Mouse (Mus musculus) heart, embryonic 12.5 days (tissue): ENCODE results near the gene Gabarap. TPM values are rescaled to one million over a fixed set of nuclear protein-coding genes. Genes with fewer than 3 reads are reported as not detected.
A peak's percentile ranks its signal among the peaks of the same experiment; 100 is the strongest.

Experiments
- ATAC-seq: fragments of 200-750 bp; cut with Nextera tagmentation; 2 replicates; pipeline ENCODE4 v1.8.0; 2017; ENCODE audit warnings: moderate TSS enrichment, moderate library complexity; ENCODE audit not compliant: insufficient number of reproducible peaks, low FRiP score
- H3K27ac ChIP-seq: fragments of 300-500 bp; sonication (generic); 2 replicates; pipeline ENCODE4 v1.5.1; 2016; ENCODE audit warnings: mild to moderate bottlenecking, moderate library complexity; ENCODE audit not compliant: poor library complexity, severe bottlenecking
- H3K27me3 ChIP-seq: fragments of 300-500 bp; sonication (generic); replicated peaks from 2 replicates; pipeline ENCODE4 v1.6.1; 2016; ENCODE audit warnings: mild to moderate bottlenecking, moderate library complexity
- H3K36me3 ChIP-seq: fragments of 300-500 bp; sonication (generic); 2 replicates; pipeline ENCODE4 v1.6.1; 2016; ENCODE audit warnings: mild to moderate bottlenecking, moderate library complexity
- H3K4me1 ChIP-seq: fragments of 300-500 bp; sonication (generic); replicated peaks from 2 replicates; pipeline ENCODE4 v1.6.1; 2016; ENCODE audit warnings: mild to moderate bottlenecking
- H3K4me2 ChIP-seq: fragments of 300-500 bp; sonication (generic); 2 replicates; pipeline ENCODE4 v1.6.1; 2016; ENCODE audit warnings: mild to moderate bottlenecking, moderate library complexity
- H3K4me3 ChIP-seq: fragments of 300-500 bp; sonication (generic); 2 replicates; pipeline ENCODE4 v1.5.1; 2016; ENCODE audit warnings: mild to moderate bottlenecking
- H3K9ac ChIP-seq: fragments of 300-500 bp; sonication (generic); 2 replicates; pipeline ENCODE4 v1.6.1; 2016; ENCODE audit warnings: mild to moderate bottlenecking, moderate library complexity
- H3K9me3 ChIP-seq: fragments of 300-500 bp; sonication (generic); replicated peaks from 2 replicates; pipeline ENCODE4 v1.6.1; 2016; ENCODE audit warnings: mild to moderate bottlenecking, moderate library complexity
- WGBS: fragments of 180-500 bp; shearing (Covaris S2); methylation state at CpG from one replicate; pipeline ENCODE4 v1.1.7; 2016; 5-methylcytosine and 5-hydroxymethylcytosine counted together
- polyA plus RNA-seq: library from polyadenylated mRNA; unstranded; fragments of >200 nt; fragmentation: Nextera tagmentation; extraction: Ambion mirVana; gene quantifications from 2 replicates; pipeline ENCODE4 v1.2.1, GENCODE M21; 2016

Gabarap gene
- polyA plus RNA-seq, 1 experiment from 2014 or later, result 445 TPM

DNA sequence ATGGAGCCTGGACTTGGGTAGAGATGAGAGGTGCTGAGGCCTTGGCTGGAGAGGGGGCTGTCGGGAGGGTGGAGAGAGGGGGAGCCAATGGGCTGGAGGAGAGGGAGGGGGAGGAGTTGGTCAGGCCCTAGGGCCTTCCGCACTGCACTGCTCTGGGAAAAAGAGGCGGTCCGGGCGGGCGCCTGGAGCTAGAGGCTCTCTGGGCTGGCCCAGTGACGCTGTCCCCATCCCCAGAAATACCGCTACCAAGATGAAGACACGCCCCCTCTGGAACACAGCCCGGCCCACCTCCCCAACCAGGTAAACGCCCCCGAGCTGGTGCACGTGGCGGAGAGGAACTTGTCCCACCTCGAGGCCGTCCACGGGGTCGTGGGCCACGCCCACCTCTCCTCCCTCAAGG, 35.7 kb downstream of the Gabarap start:
- H3K9me3 ChIP-seq, result no peaks in the 10 kb centered on the region
- ATAC-seq, result peak; percentile 66
- peaks cover 11% of the 10 kb centered on the region for H3K36me3 ChIP-seq
- peak overlapping the region; percentile 69 for H3K4me2 ChIP-seq
- peak overlapping the region; percentile 39 for H3K4me3 ChIP-seq
- peak overlapping the region; percentile 29; the same call in 1 of the 2 replicates for H3K9ac ChIP-seq
- under 1% methylated on average over 18 of the region's 19 CpGs for WGBS
- H3K4me1 ChIP-seq, result peaks cover 66% of the 10 kb centered on the region
- no peaks in the 10 kb centered on the region for H3K27me3 ChIP-seq
- 0 out of 2 replicates have a peak overlapping the region, but pooled peaks have one; percentile 22 for H3K27ac ChIP-seq

DNA sequence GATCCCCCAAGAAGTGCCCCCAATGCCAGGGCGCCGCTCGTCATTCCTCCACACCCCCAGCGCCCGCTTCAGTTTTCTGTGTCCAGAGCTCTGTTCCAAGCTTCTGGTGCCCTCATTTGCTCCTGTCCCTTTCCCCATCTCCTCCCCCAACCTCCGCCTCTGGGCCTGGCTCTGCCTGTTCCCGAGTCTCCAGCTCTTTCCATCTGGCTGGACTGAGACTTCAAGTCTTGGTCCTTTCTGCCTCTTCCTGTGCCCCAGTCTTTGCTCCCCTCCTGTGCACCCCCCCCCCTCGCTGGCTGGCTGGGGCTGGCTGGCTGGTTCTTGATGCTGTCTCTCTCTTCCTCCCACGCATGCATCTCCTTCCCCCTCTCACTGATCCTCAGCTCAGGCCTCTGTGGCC, 36.5 kb downstream of the Gabarap start:
- Histone ChIP-seq H3K4me1 (peaks cover 65% of the 10 kb centered on the region), H3K9ac (no peak overlapping the region)
- WGBS, result 40% methylated on average over 9 of the region's 9 CpGs

DNA sequence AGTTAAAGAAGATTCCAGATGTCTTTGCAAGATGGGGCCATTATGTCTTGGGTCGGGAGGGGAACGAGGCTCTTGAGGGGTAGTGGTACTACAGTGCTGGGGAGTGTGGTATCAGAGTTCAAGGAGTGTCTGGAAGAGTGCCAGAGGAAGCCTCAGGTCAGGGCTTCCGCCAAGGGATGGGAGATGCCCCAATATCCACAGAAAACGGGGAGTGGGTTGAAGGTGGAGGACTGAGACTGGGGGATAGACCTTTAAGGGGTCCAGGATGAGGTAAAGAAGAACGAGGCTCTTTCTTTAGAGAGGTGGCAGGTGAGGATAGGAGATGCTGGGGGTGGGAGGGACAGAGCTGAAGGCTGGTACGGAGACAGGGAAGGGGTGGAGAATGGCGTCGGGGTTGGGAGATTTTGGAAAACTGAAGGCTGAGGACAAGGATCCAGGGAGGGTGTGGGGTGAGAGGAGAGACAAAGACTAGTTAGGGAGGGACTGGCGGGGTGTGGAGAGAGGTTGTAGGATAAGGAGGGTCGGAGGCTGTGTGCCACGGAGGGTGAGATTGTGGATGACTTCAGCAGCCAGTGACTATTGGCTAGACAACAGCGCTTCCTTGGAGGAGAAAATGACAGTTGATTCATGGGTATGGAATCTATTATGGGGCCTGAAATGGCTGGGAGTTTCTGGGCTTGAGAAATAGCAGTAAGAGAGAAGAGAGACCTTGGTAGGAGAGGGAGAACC, 37.6 kb downstream of the Gabarap start:
- Histone ChIP-seq H3K9ac (peak overlapping the region; percentile 22; the same call in 1 of the 2 replicates), H3K4me1 (peaks cover 60% of the 10 kb centered on the region), H3K4me2 (peak overlapping the region; percentile 69), H3K36me3 (peaks cover 26% of the 10 kb centered on the region), H3K27me3 (no peaks in the 10 kb centered on the region), H3K27ac (peak overlapping the region; percentile 77), H3K9me3 (no peaks in the 10 kb centered on the region), H3K4me3 (peak overlapping the region; percentile 25)
- WGBS, result 23% methylated on average over 12 of the region's 12 CpGs
- ATAC-seq, result no peak

More for the DNA sequence above, 36.5 kb downstream of the Gabarap start:
- H3K9me3 ChIP-seq, result no peaks in the 10 kb centered on the region
- peaks cover 18% of the 10 kb centered on the region for H3K36me3 ChIP-seq
- no peak for ATAC-seq
- no peaks in the 10 kb centered on the region for H3K27me3 ChIP-seq
- H3K4me2 ChIP-seq, result peak overlapping the region; percentile 69
- 0 out of 2 replicates have a peak overlapping the region, but pooled peaks have one; percentile 18 for H3K27ac ChIP-seq
- H3K4me3 ChIP-seq, result peak overlapping the region; percentile 39; the same call in 1 of the 2 replicates

DNA sequence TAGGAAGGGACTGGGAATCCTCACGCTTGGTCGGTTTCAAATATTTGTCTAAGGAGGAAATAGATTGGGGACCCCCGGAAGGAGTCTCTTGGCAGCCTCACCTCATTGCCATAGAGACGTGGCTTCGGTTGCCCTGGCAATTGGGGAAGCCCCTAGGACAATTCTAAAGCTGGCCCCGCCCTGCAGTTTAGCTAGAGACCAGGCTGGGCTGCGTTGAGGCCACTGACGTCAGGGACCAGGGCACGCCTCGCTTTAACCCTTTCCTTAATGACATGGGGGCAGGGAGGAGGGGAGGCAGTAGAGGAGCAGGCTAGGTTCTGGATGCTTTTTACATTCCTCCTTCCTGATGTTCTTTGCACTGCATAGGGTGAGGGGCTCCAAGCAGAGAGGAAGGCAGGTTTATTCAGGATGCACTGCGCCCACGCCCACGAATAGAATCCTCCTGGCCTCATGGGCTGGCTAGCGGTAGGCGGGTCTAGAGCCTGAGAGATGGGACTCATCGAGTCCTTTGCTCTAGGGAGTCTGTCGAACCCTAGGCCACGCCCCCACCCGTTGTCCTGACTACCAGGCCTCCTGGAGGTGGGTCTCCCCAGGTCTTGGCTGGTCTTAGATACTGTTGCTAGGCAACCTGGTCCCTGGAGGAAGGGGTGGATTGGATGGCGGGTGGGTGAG, 38.3 kb downstream of the Gabarap start:
- peaks cover 53% of the 10 kb centered on the region for H3K4me1 ChIP-seq
- peak; percentile 75 for ATAC-seq
- 1% methylated on average over 20 of the region's 20 CpGs for WGBS

DNA sequence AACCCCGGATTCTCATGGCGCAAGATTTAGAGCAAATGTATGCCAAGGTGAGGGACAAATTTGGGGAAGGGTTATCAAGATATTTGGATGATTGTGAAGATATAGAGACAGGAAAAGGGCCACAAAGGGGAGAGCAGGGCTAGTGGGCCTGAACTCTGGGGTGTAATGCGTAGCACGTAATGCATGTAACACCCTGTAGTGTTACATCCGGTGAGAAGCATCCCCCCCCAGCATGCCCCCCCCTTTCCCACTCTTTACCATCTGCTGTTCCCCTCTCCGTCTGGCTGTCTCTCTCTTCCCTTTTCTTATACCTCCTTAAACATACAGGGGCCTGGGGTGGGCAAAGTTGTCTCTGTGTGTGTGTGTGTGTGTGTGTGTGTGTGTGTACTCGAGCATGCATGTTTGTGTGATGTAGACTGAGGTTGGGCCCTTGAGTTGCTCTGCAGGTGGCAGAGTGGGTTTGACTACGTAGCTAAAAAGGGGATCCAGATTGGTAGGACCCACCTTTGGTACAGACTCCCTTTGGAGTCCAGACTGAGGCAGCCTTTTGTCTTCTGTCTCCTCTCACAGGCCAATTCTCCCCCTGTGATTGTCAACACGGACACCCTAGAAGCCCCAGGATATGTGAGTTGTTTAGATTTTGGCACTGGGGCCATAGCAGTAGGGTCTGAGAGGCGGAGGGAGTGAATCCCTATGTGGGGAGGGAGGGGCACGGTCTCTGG, 39.0 kb downstream of the Gabarap start:
- peak; percentile 24; the same call in 1 of the 2 replicates for ATAC-seq
- 53% methylated on average over 11 of the region's 11 CpGs for WGBS
- H3K27ac ChIP-seq, result no peak overlapping the region
- peak overlapping the region; percentile 25; the same call in 1 of the 2 replicates for H3K9ac ChIP-seq
- peaks cover 29% of the 10 kb centered on the region for H3K36me3 ChIP-seq
- peak overlapping the region; percentile 69 for H3K4me2 ChIP-seq
- H3K27me3 ChIP-seq, result no peaks in the 10 kb centered on the region
- H3K4me1 ChIP-seq, result peaks cover 50% of the 10 kb centered on the region
- H3K4me3 ChIP-seq, result peak overlapping the region; percentile 25; the same call in 1 of the 2 replicates
- no peaks in the 10 kb centered on the region for H3K9me3 ChIP-seq

More for the DNA sequence above, 38.3 kb downstream of the Gabarap start:
- peaks cover 29% of the 10 kb centered on the region for H3K36me3 ChIP-seq
- H3K27ac ChIP-seq, result peak overlapping the region; percentile 77
- peak overlapping the region; percentile 69 for H3K4me2 ChIP-seq
- no peaks in the 10 kb centered on the region for H3K9me3 ChIP-seq
- no peaks in the 10 kb centered on the region for H3K27me3 ChIP-seq
- H3K9ac ChIP-seq, result peak overlapping the region; percentile 25; the same call in 1 of the 2 replicates
- H3K4me3 ChIP-seq, result peak overlapping the region; percentile 25

DNA sequence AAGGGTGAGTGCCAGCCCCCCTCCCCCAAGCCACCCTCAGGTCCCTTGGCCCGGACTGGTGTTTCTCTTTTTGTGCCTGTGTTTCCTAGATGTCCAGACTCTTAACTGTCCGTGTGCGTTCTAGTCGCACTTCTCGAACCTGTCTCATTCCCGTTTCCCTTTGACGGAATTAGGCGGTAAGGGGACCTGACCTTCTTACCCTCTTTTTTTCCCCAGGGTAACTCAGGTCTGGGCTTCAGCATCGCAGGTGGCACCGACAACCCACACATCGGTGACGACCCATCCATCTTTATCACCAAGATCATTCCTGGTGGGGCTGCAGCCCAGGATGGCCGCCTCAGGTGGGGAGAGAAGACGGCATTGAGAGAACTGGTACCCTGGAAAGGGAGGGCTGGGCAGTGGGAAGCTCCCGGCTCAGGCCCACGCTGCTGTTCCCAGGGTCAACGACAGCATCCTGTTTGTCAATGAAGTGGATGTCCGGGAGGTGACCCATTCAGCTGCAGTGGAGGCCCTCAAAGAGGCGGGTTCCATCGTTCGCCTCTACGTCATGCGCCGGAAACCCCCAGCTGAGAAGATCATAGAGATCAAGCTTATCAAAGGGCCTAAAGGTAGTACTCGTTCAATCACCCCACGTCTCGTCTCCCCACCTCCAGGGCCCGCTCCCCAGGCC, 39.8 kb downstream of the Gabarap start:
- WGBS, result 91% methylated on average over 28 of the region's 28 CpGs

DNA sequence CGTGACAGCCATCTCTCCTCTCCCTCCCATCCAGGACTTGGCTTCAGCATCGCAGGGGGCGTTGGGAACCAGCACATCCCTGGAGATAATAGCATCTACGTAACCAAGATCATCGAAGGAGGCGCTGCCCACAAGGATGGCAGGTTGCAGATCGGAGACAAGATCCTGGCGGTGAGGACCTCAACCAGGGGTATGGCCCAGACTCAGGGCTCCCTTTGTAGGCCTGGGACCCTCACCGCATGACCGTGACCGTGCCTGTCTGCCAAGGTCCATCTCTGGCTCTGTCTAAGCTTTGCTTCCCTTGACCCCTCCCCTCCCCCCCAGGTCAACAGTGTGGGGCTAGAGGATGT, 40.4 kb downstream of the Gabarap start:
- H3K9me3 ChIP-seq, result no peaks in the 10 kb centered on the region
- H3K36me3 ChIP-seq, result peaks cover 29% of the 10 kb centered on the region
- H3K27me3 ChIP-seq, result no peaks in the 10 kb centered on the region
- H3K27ac ChIP-seq, result no peak overlapping the region
- H3K4me1 ChIP-seq, result peaks cover 41% of the 10 kb centered on the region
- no peak overlapping the region for H3K4me3 ChIP-seq
- WGBS, result 95% methylated on average over 11 of the region's 11 CpGs
- ATAC-seq, result no peak
- H3K9ac ChIP-seq, result no peak overlapping the region
- no peak overlapping the region for H3K4me2 ChIP-seq

More for the DNA sequence above, 39.8 kb downstream of the Gabarap start:
- no peaks in the 10 kb centered on the region for H3K9me3 ChIP-seq
- no peak overlapping the region for H3K27ac ChIP-seq
- H3K9ac ChIP-seq, result no peak overlapping the region
- no peak for ATAC-seq
- H3K36me3 ChIP-seq, result peaks cover 29% of the 10 kb centered on the region
- no peaks in the 10 kb centered on the region for H3K27me3 ChIP-seq
- H3K4me1 ChIP-seq, result peaks cover 46% of the 10 kb centered on the region
- no peak overlapping the region for H3K4me3 ChIP-seq
- H3K4me2 ChIP-seq, result no peak overlapping the region

DNA sequence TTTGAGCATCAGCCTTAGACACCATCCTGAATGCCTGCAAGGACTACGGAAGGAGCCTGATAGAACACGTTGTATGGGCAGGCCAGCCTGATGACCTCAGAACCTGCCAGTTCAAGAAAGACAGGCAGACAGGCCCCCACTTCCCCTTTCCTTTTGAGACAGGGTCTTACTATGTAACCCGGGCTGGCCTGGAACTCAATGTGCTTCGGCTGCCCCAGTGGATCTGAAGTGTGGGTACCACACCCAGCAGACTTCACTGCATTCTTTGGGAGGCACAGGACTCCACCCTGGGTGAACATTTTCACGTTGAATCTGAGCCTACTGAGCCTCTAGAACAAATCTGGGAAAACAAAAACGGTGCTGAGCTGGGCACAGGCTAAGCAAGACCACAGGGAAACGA, 47.2 kb downstream of the Gabarap start:
- Histone ChIP-seq H3K27me3 (no peaks in the 10 kb centered on the region), H3K9ac (no peak overlapping the region), H3K4me3 (no peak overlapping the region), H3K9me3 (no peaks in the 10 kb centered on the region), H3K36me3 (peaks cover 57% of the 10 kb centered on the region), H3K4me2 (no peak overlapping the region), H3K27ac (no peak overlapping the region), H3K4me1 (no peaks in the 10 kb centered on the region)
- 77% methylated on average over 7 of the region's 7 CpGs for WGBS
- ATAC-seq, result no peak

DNA sequence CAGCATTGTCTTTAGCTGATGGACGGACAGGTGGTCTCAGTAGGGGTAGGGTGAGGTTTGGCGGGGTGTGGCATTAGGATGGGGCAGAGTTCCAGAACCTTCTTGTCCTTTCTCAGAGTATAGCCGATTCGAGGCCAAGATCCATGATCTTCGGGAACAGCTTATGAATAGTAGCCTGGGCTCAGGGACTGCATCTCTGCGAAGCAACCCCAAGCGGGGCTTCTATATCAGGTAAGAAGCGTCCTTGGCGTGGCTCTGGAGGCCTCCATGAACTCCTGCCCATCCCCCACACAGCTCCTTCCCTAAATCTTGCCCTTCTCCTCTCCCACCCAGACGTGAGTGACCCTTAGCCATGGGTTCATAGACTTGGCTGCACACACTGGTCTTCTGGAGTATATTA, 48.7 kb downstream of the Gabarap start:
- H3K27ac ChIP-seq, result no peak overlapping the region
- H3K27me3 ChIP-seq, result no peaks in the 10 kb centered on the region
- no peak overlapping the region for H3K4me3 ChIP-seq
- no peaks in the 10 kb centered on the region for H3K9me3 ChIP-seq
- H3K4me2 ChIP-seq, result no peak overlapping the region
- peaks cover 67% of the 10 kb centered on the region for H3K36me3 ChIP-seq
- H3K4me1 ChIP-seq, result no peaks in the 10 kb centered on the region
- 89% methylated on average over 10 of the region's 10 CpGs for WGBS
- H3K9ac ChIP-seq, result no peak overlapping the region
- ATAC-seq, result no peak

DNA sequence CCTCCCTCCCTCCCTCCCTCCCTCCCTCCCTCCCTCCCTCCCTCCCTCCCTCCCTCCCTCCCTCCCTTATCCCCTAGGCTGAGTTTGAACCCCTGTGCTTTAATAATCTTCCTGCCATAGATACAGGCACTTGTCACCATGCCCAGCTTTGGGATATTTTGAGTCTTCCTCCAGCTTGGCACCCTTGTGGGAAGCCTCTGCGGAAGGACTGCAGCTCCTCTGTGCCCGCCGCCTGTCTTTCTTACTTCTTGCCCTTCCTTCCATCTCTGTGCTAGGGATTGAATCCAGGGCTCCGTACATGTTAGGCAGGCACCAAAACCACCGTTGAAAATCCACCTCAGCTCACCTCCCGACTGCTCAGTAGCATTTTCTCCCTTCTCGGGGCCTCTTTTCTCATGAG, 49.2 kb downstream of the Gabarap start:
- no peaks in the 10 kb centered on the region for H3K4me1 ChIP-seq
- H3K4me3 ChIP-seq, result no peak overlapping the region
- no peak for ATAC-seq
- H3K36me3 ChIP-seq, result peaks cover 71% of the 10 kb centered on the region
- H3K27ac ChIP-seq, result no peak overlapping the region
- no peak overlapping the region for H3K9ac ChIP-seq
- no peak overlapping the region for H3K4me2 ChIP-seq
- H3K9me3 ChIP-seq, result no peaks in the 10 kb centered on the region
- 81% methylated on average over 7 of the region's 7 CpGs for WGBS
- no peaks in the 10 kb centered on the region for H3K27me3 ChIP-seq
